Mouse (Mus musculus): ENCODE data around the gene Zfp558. TPM values are rescaled to one million over a fixed set of nuclear protein-coding genes. Genes with fewer than 3 reads are reported as not detected.
"Not testable (repeated sequence)": the region's sequence is repeated elsewhere in the genome, so short reads cannot be mapped to it uniquely, and the experiment has no call there.

The Zfp558 gene
- 0.63 TPM in 1 of 2 replicates, not detected in the other for total RNA-seq (2015; ENCODE audit: low replicate concordance)
- total RNA-seq (2017; ENCODE audit: low replicate concordance) = not detected in 2 replicates

- no peak for ATAC-seq (replicated peaks; ENCODE audit: low FRiP score, poor library complexity, severe bottlenecking)
Observed at GRCm38 (mm10) chr9:18478168-18478567, at the start of gene Zfp558, which contains the start of gene Mbd3l1. Gene Zfp558, minus strand, starts transcription at chr9:18478268. Gene Mbd3l1, plus strand, starts transcription at chr9:18478359.

GRCm38 (mm10) chr9:18508098-18508497 is 30.0 kb upstream of the Zfp558 start:
- no peak for ATAC-seq (replicated peaks; ENCODE audit: low FRiP score, poor library complexity, severe bottlenecking)

DNA sequence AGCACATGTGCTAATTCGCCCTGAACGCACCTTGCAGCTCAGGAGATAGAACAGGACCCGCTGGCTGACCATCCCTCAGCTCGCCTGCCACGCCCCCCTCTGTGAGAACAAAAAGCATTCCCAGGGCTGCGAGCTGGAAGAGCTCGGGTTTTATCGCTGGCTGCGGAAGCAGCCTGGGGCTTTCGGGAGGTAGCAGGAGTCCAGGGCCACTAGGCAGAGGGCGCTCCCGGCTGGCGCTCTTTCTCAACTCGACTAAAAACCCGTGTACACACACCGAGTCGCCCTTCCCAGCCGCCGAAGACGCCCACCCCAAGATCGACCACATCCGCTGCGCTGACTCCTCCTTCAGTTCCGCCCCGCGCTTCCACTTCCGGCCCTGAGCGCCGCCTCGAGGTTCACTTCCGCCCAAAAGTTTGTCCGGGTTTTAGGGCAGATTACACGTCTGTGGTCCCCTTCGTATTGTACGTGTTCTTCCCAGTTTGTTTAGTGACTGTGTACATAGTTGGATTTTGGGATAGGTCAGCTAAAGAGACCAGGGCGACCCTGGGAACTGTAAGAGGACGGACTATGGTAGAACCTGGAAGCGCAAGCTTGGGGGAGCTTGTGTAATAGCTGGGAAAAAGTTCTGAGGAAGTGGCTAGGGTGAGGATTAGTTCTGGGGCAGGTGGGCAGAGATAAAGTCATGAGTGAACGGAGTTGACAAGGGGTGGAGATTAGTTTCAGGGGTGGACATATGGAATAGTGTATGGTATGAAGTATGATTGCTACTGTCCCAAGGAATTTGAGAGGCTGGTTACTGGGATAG is 4.5 kb downstream of the Zfp558 start:
- ATAC-seq (replicated peaks; ENCODE audit: low FRiP score, poor library complexity, severe bottlenecking) = peak; percentile 55

GRCm38 (mm10) chr9:18468005-18468404 is 10.1 kb downstream of the Zfp558 start:
- ATAC-seq (replicated peaks; ENCODE audit: low FRiP score, poor library complexity, severe bottlenecking) = no peak

DNA sequence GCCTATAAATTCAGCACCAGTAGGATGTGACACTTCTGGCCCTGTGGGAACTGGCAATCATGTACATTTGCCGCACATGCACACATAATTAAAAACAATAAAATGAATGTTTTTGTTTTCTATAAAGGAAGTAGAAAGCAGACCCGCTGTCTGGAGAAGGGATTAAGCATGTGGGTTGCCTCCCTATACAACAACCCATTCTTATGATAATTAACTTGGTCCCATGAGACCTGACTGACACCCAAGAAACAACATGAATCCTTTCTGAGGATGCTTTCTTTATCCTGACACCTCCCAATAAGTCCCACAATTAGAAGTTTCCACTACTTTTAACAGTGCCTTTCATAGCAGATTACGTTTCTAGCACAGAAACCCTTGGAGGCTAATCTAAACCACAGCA is 10.7 kb downstream of the Zfp558 start:
- no peak for ATAC-seq (replicated peaks; ENCODE audit: low FRiP score, poor library complexity, severe bottlenecking)

GRCm38 (mm10) chr9:18456520-18456919 is 21.5 kb downstream of the Zfp558 start:
- ATAC-seq (replicated peaks; ENCODE audit: low FRiP score, poor library complexity, severe bottlenecking) = no peak

GRCm38 (mm10) chr9:18431687-18432086 is 46.4 kb downstream of the Zfp558 start:
- no peak for ATAC-seq (replicated peaks; ENCODE audit: low FRiP score, poor library complexity, severe bottlenecking)

DNA sequence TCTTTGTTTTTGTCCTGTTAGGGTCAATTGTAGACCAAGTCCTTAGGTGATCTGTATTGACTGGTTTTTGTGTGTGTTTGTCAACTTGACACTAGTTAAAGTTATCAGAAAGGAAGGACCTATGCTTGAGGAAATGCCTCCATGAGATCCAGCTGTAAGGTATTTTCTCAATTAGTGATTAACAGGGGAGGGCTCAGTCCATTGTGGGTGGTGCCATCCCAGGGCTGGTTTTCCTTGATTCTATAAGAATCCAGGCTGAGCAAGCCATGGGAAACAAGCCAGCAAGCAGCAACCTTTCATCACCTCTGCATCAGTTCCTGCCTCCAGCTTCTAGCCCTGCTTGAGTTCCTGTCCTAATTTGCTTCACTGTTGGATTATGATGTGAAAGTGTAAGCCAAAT is 47.7 kb downstream of the Zfp558 start, which contains the start of gene Mbd3l2:
Gene Mbd3l2 (plus strand): TSS at position 301 of the 400 bp plus-strand sequence.
- no peak for ATAC-seq (replicated peaks; ENCODE audit: low FRiP score, poor library complexity, severe bottlenecking)

DNA sequence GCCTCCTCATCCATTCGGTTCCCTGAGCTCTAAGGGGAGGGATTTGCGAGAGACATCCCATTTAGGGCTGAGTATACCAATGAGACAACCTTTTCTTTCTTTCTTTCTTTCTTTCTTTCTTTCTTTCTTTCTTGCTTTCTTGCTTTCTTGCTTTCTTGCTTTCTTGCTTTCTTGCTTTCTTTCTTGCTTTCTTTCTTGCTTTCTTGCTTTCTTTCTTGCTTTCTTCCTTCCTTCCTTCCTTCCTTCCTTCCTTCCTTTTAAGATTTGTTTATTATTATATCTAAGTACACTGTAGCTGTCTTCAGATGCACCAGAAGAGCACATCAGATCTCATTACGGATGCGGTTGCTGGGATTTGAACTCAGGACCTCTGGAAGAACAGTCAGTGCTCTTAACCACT is 65.7 kb downstream of the Zfp558 start:
- ATAC-seq (replicated peaks; ENCODE audit: low FRiP score, poor library complexity, severe bottlenecking) = not testable (repeated sequence)

Other genes with a start within 250 kb of the Zfp558 start
- gene Chordc1, start 186.1 kb downstream of the Zfp558 start, total RNA-seq (2015; ENCODE audit: low replicate concordance) = 14.8 and 16.7 TPM in 2 replicates
- gene Chordc1, start 186.1 kb downstream of the Zfp558 start, total RNA-seq (2017; ENCODE audit: low replicate concordance) = 22.2 and 23.6 TPM in 2 replicates
- not detected in 2 replicates for gene Naalad2, start 75.3 kb downstream of the Zfp558 start, total RNA-seq (2015; ENCODE audit: low replicate concordance)
- gene Naalad2, start 75.3 kb downstream of the Zfp558 start, total RNA-seq (2017; ENCODE audit: low replicate concordance) = not detected in 2 replicates
- not detected in 2 replicates for gene Ubtfl1, start 73.8 kb downstream of the Zfp558 start, total RNA-seq (2015; ENCODE audit: low replicate concordance)
- gene Ubtfl1, start 73.8 kb downstream of the Zfp558 start, total RNA-seq (2017; ENCODE audit: low replicate concordance) = not detected in 2 replicates
- not detected in 2 replicates for gene Mbd3l2, start 47.6 kb downstream of the Zfp558 start, total RNA-seq (2015; ENCODE audit: low replicate concordance)
- gene Mbd3l2, start 47.6 kb downstream of the Zfp558 start, total RNA-seq (2017; ENCODE audit: low replicate concordance) = 1.4 TPM in 1 of 2 replicates, not detected in the other
- not detected in 2 replicates for gene Mbd3l1, start 91 bp upstream of the Zfp558 start, total RNA-seq (2015; ENCODE audit: low replicate concordance)
- not detected in 2 replicates for gene Mbd3l1, start 91 bp upstream of the Zfp558 start, total RNA-seq (2017; ENCODE audit: low replicate concordance)
- gene Muc16, start 196.3 kb upstream of the Zfp558 start, total RNA-seq (2015; ENCODE audit: low replicate concordance) = not detected in 2 replicates
- gene Muc16, start 196.3 kb upstream of the Zfp558 start, total RNA-seq (2017; ENCODE audit: low replicate concordance) = not detected in 2 replicates